Mouse (Mus musculus): ENCODE results near the gene Bahcc1.

- no peak for TF ChIP-seq CTCF (conservative IDR thresholded peaks at IDR 0.05; ENCODE audit: low read length)
- no peak for TF ChIP-seq NANOG (IDR thresholded peaks at IDR 0.05; ENCODE audit: borderline replicate concordance, low read length)
Measured at GRCm38 (mm10) chr11:120232230-120233097, at the start of gene Bahcc1.

Measured in E14TG2a.4 (cell line).